Mouse (Mus musculus): ENCODE data around the gene Phf12. TPM values are rescaled to one million over a fixed set of nuclear protein-coding genes. Genes with fewer than 3 reads are reported as not detected.
A peak's percentile ranks its signal among the peaks of the same experiment; 100 is the strongest.

The Phf12 gene
- total RNA-seq (2021): 10 to 100 TPM; 47.1 to 49.2 TPM
- long read RNA-seq, full-length matches to known transcripts: 2 of 15 reads
- long read RNA-seq, partial matches to known transcripts: 5 of 15 reads
- long read RNA-seq, other reads (novel, unspliced or antisense): 8 of 15 reads

DNA sequence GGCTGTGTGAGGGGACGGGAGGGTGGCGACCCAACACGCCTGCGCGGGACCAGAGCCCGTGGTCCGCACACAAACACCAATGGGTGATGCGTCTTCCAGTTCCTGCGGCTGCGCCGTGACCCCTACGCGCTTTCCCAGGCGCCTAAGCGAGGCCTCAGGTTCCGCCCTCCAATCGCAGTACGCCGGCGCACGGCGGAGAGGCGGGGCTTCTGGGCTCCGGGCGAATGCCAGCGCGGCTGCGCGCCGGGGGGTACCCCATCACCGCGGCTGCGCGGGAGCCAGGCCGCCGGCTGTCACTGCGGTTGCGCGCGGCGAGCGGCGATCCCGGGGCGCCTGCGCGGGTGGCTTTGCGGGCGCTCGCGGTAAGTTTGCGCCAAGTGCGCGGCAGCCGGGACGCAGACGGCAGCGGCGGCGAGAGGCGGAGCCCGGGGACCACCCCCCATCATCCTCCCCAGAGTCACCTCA is at the start of gene Phf12:
Gene Phf12 (plus strand): TSS at position 314 of the 465 bp plus-strand sequence.
- peak; percentile 98 to 99 for DNase-seq (ENCODE audit: low spot score in 2 of 2)

DNA sequence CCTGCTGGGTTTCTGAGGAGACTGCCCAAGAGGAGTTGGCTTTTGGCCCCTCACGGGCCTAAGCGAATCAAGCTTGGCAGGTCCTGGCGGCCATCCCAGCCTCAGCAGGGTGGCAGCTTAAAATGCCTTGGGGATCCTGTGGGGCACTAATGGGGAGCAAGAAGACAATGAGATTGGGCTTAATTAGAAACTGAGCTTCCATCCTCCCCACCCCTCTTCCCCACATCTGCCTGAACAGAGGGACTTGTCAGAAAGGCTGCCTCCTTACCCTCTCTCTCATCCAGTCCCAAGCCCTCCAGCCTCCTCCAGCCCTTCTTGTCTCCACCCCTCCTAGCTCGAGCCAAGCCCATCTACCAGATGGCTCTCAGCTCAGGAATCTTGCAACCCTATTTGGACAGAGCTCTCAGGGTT is 48.4 kb upstream of the Phf12 start:
- DNase-seq (ENCODE audit: low spot score in 2 of 2): no peak

DNA sequence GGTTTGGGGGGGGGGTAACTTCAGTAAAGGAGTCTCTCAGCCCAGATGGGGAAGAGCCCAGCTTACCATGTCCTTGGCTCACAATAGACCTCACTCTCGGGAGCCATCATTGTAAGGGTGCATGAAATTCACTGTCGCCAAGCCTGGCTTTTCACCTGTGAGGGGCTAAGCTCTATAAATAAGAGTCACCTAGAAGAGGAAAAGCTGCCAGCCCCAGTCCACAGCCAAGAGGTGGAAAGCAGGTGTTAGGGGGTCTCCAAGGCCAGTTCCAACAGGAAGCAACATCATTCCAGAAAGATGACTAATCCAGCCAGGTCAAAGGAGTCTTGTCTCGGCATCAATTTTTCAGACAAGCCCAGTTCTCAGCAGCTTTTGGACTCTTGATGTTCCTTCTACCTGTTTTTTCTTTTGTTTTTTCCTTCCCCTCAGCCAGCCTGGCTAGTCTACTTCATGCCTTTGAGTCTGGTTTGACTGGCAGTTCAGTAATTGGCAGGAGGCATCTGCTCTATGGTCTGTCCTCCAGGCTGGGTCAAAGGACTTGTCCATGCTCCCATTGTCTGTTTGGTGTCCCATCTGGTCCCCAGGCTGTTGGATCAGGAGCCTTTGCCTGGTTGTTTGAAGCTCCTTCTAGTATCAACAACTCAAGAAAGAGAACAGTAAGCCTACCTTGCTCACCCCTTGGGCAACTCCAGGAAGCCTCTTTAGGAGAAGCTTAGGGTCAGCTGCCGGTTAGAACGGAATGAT is 47.8 kb upstream of the Phf12 start:
- DNase-seq (ENCODE audit: low spot score in 2 of 2): no peak

DNA sequence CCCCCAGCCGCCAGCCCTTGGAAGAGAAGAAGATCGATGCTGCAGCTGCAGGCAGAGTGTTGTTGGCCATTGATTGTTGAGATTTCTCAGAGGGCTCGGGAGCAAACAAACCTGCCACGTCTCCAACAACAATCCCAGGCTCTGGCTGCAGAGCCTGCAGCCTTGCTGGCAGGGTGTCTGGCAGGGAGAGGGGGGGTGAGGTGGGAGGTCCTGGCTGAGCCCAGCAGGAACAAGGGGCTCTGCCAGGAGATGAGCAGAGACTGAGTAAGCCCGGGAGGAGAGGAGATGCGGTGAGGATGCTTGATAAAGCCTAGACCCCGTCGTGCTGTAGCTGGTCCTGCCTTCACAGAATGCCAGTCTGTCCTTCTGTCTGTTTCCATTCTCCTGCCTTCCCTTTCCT is 45.7 kb upstream of the Phf12 start:
- no peak for DNase-seq (ENCODE audit: low spot score in 2 of 2)

DNA sequence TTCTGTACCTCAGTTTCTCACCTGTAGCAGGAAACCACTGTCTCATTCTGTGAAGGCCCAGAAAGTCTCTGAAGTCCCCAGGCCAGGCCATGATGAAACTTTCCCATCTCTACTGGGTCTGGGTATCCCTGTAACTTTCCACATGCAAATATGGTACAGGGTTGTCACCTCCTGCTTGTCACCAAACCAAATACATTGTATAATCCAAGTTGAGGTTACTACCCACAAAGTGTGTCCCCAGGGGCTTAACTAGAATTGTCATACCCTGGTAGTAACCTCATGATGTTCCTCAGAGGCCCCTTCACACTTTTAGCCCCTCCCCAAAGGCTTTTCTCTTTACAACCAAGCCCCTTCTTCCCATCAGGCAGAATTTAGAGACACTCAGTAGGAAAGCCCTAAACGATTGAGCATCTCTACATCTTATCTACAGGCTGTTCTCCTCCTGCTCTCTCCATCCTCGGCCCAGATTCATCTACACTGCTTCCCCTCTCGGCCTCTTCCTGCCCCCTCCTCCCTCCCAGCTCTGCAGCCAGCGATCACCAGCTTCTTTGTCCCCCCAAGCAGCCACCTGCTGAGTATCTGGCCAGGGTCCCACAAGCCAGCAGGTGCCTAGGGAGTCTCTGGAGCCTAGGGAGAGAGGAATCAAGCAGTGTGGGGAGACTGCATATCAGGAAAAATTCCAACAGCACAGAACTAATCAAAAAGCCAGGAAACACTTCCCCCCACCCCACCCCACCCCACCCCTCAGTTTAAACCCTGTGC is 44.7 kb upstream of the Phf12 start:
- DNase-seq (ENCODE audit: low spot score in 2 of 2): no peak

DNA sequence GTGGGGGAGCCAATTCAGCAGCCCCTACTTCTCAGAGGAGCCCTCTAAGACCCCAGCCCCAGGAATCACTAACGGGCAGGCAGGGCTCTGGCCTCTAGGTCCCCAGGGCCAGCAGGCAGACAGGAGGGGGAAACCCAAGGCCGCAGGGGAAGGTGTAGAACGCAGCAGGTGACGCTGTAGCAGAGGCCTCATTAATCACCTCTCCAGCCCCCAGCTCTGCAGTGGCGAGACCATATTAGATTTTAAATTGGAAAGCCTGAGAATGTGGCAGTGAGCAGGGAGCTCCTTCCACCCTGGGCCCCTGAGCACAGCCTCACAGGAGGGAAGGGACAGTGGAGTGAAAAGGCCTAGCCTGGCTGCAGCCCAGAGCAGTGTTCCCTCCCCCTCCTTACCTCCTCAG is 40.3 kb upstream of the Phf12 start:
- DNase-seq (ENCODE audit: low spot score in 2 of 2): no peak

DNA sequence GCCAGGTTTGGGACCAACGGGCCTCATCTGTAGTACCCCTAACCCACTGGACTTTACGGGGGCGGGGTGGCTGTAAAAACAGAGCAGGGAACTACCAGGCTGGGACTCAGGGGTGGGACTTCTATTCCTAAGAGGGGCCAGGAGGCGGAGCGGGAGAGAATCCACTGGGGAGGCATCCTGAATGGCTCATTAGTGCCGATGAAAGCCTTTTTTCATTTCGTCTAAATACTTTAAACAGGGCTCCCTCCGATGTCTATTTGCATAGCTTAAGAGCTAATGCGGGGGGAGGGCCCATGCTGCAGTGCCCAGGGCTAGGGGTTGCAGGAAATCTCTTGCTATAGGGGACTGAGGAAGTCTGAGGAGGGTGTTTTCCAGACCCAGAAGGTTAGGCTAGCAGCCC is 34.7 kb upstream of the Phf12 start:
- no peak for DNase-seq (ENCODE audit: low spot score in 2 of 2)

DNA sequence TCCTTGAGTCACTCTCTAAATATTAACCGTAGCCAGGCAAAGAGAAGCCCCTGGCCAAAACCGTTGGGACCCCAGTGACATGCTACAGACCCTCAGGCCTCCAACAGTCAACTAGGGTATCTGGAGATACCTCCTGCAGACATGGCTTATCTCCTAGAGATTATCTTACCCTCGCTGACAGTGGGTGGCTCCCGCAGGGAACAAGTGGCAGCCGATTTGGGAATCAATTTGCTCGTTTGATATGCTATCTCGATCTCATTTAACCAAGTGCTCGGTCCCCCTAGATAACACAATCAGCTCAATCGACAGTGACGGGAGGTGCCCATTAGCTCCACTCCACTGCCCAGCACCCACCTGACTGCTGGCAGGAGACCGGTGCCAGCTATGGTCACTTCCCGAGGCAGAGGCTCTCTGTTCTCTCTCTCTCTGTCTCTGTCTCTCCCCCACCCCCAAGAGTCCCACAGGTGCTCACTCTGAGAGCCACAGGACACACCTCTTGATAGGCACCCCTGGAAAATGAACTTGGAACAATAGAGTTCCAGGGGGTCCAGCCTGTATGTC is 32.3 kb upstream of the Phf12 start:
- no peak for DNase-seq (ENCODE audit: low spot score in 2 of 2)

DNA sequence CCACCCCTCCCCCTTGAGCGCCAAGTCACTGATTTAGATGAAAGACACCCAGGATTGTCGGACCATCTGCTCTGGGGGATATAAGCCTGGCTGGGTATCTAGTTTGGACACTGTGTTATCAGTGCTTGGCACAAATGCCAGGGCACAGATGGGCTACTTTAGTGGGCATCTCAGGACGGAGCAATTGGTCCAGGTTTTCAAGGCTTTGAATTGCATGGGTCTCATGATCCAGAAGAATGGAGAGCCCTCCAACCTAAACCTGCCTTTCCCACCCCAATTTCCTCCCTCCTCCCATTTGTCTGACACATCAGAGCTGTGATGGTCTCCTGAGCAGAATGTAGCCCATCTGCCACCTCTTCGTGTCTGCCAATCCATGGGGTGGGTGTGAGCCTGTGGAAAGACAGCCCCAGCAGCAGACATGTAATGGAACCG is 31.7 kb upstream of the Phf12 start:
- DNase-seq (ENCODE audit: low spot score in 2 of 2): peak; percentile 59 to 66

DNA sequence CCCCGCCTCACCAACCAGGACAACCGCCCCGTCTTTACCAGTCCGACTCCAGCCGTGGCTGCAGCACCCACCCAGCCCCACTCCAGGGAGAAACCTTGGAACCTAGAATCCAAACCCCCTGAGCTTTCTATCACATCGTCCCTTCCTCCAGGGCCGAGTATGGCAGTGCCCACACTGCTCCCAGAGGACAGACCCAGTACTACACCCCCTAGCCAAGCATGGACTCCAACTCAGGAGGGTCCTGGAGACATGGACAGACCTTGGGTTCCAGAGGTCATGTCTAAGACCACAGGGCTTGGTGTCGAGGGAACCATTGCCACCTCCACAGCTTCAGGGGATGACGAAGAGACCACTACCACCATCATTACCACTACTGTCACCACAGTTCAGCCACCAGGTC is 28.9 kb upstream of the Phf12 start:
- DNase-seq (ENCODE audit: low spot score in 2 of 2): no peak

DNA sequence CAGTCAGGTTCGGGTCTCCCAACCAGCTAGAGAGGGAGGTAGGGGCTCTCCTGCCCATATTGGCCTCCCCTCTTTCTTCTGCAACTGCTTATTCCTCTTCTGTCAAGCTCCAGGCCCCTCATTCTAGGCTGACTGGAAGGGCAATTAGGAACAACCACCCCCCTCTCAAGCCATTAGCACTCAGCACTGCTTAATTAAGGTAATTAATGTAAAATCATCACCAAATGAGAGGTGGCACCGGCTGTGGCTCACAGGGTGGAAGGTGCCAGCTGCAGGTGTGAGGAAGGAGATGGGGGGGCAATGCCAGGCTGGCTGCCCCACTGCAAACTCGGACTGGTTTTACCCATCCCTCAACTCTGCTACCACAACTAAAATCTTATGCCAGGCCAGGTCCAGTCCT is 26.1 kb upstream of the Phf12 start:
- no peak for DNase-seq (ENCODE audit: low spot score in 2 of 2)

DNA sequence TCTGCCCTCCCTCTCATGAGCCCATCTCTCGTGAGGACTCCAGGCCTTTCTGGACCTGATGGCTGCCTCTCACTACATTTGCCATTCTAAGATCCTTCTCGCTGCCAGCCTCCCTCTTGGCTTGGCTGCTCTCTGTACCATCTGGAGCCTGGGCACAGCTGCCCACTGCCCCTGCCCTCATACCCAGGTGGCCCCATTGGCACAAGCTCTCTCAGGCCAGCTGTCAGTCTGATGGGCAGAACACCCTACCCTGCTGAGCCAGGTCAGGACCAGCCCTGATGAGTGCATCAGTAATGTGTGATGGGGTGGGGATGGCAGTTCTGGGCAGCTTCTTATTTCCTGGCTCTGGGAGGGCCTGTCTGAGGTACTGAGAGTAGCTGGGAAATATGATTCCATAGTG is 24.3 kb upstream of the Phf12 start:
- no peak for DNase-seq (ENCODE audit: low spot score in 2 of 2)

DNA sequence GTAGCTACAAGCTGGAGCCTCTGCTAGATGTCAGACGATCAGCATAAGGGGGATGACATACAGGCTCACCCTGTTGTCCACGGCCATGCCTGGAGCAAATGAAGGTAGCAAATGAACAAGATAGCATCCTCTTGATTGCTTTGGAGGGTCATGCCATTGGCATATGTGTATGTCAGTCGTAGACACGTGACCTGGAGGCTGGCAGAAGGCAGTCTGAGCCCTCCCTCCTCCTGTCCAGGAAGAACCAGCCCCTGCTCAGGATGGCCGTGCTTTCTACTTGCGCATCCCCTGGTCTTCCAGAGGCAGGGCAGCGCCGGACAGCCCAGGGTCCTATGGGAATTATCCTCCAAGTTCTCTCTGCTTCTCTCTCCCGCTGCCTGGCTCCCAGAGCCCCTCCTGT is 23.6 kb upstream of the Phf12 start:
- no peak for DNase-seq (ENCODE audit: low spot score in 2 of 2)

DNA sequence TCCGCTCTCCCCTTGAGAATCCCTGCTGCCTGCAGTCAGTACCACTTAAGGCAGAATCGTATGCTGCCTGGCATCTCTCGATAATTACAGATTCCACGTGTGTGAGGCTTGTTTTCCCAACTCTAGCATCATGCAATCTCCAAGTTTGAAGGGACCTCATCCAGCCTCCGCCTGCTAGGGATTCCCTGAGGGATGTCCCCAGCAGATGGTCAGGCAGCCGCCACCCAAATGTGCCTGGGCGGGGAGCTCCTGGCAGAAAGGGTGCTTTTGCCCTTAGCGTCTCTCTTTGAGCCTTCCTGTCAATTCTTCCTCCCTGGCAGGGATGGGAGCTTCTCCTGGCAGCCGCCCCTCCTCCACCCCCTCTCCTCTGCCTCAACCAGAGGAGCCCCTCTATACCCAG is 22.4 kb upstream of the Phf12 start:
- DNase-seq (ENCODE audit: low spot score in 2 of 2): peak; percentile 74 to 78

DNA sequence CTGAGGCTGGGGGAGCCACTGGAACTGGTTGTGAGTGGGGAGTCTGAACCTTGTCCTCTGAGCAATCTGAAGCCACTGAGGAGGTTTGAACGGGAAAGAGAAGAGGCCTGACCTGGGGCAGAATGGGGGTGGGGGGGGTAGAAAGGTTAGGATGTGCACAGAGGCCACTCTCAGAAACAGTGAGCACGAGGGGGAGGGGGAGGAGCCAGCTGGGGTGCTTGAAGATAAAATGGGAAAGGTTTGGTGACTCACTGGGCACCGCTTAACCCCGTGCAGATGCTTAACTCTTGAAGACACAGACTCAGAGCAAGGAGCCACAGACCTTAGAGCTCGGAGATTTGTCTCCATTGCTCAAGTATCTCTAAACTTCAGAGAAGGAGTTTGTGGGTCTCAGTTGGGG is 21.7 kb upstream of the Phf12 start:
- DNase-seq (ENCODE audit: low spot score in 2 of 2): no peak

DNA sequence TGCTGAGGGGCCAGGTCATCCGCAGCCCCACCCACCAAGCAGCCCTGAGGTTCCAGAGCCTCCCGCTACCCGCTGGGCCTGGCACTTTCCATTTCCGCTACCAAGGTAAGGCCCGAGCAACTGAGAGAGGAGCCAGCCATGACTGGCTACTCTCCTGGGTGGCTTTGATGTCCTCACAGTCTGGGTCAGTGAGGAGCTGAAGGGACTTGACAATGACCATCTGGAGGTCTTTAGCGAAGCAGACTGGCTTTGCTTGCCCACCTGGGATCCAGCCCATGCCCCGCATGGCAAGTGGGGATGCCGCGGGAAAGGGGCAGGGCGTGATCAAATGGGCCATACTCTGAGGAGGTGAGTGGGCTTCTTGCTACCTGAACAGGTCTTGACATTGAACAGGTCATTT is 19.6 kb upstream of the Phf12 start:
- DNase-seq (ENCODE audit: low spot score in 2 of 2): no peak

DNA sequence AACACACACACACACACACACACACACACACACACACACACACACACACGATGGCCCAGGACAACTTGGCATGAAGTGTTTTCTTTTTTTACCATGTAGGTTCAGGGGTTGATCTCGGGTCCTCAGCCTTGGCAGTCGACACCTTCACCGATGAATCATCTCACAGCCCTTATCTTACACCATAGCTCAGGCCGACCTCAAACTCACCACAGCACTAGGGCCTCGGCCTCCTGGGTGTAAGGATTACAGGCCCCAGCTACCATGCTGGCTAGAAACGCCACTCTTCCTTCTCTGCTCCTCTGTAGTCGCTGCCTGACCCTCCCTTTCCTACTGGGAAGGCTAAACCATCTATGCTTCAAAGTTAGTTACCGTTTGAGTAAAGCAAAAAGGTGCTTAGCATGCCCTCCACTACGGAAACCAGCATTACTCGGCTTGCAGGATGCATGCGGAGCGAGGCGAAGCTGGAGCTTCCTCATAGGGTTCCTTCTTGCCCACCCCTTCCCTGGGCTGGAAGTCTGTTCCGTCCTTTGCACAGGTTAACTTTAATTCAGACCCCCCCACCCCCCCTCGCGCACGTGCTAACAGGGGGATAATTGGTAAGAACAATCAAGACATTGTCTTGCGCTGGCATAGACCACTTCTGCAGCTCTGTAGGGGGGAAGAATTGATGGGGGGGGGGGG is 18.0 kb upstream of the Phf12 start:
- DNase-seq (ENCODE audit: low spot score in 2 of 2): no peak

DNA sequence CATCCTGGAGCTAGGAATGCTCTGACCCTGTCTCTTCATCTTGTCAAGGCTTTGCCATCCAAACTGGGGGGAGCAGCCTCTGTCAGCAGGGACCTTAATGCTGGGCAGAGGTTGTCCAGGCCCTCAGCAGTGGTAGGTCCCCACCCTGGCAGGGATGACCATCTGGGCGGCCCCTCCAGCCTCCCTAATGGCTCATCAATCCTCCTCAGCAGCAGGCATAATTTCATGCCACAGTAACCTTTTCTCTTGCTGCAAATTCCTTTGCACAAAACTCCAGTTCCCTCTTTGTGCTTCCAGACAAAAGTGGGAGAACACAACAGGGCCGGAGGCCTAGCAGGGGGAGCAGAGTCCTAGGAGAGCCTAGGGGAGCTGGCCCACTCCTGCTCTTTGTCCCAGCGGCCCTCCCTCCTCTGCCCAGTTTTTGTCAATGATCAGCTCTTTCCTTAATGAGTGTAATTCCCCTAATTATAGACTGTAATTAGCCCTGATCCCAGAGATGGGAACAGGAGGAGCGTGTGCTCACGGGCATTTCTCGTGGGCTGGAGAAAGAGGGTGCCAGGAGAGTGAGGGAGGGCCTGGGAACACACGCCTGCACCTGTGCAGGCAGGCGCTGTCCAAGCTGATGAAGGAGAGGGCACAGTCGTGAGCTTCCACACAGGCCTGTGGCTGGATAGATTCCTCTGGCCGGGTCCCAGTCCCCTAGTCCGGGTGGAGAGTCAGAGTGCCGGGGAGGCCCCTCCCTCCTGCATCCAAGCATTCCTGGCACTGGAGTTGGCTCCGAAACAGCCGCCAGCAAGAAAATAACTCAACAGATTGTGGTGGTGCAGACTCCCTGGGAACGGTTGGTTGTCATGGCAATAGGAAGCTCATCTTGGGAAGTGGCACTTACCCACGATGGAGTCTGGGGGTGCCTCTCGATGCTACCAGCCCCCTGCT is 17.2 kb upstream of the Phf12 start:
- DNase-seq (ENCODE audit: low spot score in 2 of 2): peak; percentile 83 to 85

DNA sequence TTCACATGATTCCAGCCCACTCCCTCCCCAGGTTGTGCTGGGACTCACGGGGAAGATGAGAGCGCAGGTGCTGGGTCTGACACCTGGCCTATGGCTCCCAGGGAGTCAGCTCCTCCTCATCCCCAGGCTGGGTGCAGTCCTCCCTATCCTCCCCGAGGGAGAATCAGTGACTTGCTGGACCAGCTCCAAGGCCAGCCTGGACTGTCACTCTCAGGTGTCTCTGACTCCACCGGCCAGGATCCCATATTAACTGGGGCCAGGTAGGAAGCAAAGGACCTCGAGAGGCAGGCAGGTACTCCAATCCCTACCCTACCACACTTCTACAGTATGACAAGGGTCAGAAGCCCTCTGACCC is 16.5 kb upstream of the Phf12 start:
- DNase-seq (ENCODE audit: low spot score in 2 of 2): no peak

DNA sequence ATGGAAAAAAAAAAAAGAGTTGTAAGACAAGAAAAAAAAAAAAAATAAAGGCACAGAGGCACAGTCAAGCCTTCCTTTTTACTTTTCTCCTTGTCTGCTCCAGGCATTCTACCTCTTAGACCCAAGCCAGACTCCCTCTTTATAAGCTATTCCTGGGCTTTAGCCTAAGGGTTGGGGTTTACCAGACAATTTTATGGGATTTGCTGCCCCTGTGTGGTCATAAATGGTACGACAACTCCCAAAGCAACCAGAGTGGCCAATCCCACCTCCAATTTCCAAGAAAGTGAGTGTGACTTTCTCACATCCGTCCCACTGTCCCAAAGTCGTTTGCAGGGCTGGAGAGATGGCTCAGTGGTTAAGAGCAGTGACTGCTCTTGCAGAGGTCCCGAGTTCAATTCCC is 15.4 kb upstream of the Phf12 start:
- DNase-seq (ENCODE audit: low spot score in 2 of 2): peak; percentile 88 to 90

DNA sequence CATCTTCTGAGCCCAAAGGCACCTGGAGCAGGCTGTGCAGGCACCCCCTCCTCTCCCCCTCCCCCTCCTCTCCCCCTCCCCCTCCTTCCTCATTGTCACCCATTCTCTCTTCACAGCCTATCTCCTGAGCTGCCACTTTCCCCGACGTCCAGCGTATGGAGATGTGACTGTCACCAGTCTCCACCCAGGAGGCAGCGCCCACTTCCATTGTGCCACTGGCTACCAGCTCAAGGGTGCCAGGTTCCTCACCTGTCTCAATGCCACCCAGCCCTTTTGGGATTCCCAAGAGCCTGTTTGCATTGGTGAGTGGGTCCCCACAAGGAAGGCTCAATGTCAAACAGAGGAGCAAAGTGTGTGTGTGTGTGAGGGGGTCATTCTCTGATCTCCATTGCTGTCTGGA is 13.8 kb upstream of the Phf12 start:
- DNase-seq (ENCODE audit: low spot score in 2 of 2): no peak
